Mouse (Mus musculus) midbrain, embryonic 15.5 days (tissue): Measurements from ENCODE around the gene Tcea3. TPM values are rescaled to one million over a fixed set of nuclear protein-coding genes. Genes with fewer than 3 reads are reported as not detected.
A peak's percentile ranks its signal among the peaks of the same experiment; 100 is the strongest.

Source experiments
- ATAC-seq: fragments of 200-750 bp; cut with Nextera tagmentation; replicated peaks from 2 replicates; pipeline ENCODE4 v1.8.0; 2017; ENCODE audit warnings: moderate TSS enrichment
- H3K27ac ChIP-seq: fragments of 300-500 bp; sonication (generic); 2 replicates; pipeline ENCODE4 v1.5.1; 2015; ENCODE audit warnings: mild to moderate bottlenecking, inconsistent platforms
- H3K27me3 ChIP-seq: fragments of 300-500 bp; sonication (generic); replicated peaks from 2 replicates; pipeline ENCODE4 v1.6.1; 2015; ENCODE audit warnings: inconsistent platforms
- H3K36me3 ChIP-seq: fragments of 300-500 bp; sonication (generic); replicated peaks from 2 replicates; pipeline ENCODE4 v1.6.1; 2015; ENCODE audit warnings: inconsistent platforms
- H3K4me1 ChIP-seq: fragments of 300-500 bp; sonication (generic); 2 replicates; pipeline ENCODE4 v1.6.1; 2015; ENCODE audit warnings: inconsistent platforms
- H3K4me2 ChIP-seq: fragments of 300-500 bp; sonication (generic); 2 replicates; pipeline ENCODE4 v1.6.1; 2015; ENCODE audit warnings: inconsistent platforms, mild to moderate bottlenecking, moderate library complexity
- H3K4me3 ChIP-seq: fragments of 300-500 bp; sonication (generic); 2 replicates; pipeline ENCODE4 v1.5.1; 2015; ENCODE audit warnings: mild to moderate bottlenecking, inconsistent platforms
- H3K9ac ChIP-seq: fragments of 300-500 bp; sonication (generic); 2 replicates; pipeline ENCODE4 v1.6.1; 2015; ENCODE audit warnings: mild to moderate bottlenecking, inconsistent platforms
- H3K9me3 ChIP-seq: fragments of 300-500 bp; sonication (generic); 2 replicates; pipeline ENCODE4 v1.6.1; 2016; ENCODE audit warnings: inconsistent platforms
- WGBS: fragments of 180-500 bp; shearing (Covaris S2); methylation state at CpG from one replicate; pipeline ENCODE4 v1.1.7; 2015; ENCODE audit warnings: mixed read lengths; 5-methylcytosine and 5-hydroxymethylcytosine counted together
- polyA plus RNA-seq: library from polyadenylated mRNA; unstranded; fragments of >200 nt; fragmentation: Nextera tagmentation; extraction: Ambion mirVana; gene quantifications from 2 replicates; pipeline ENCODE4 v1.2.1, GENCODE M21; 2015

Tcea3 gene
- polyA plus RNA-seq, 1 experiment from 2014 or later: 1.8 TPM

DNA sequence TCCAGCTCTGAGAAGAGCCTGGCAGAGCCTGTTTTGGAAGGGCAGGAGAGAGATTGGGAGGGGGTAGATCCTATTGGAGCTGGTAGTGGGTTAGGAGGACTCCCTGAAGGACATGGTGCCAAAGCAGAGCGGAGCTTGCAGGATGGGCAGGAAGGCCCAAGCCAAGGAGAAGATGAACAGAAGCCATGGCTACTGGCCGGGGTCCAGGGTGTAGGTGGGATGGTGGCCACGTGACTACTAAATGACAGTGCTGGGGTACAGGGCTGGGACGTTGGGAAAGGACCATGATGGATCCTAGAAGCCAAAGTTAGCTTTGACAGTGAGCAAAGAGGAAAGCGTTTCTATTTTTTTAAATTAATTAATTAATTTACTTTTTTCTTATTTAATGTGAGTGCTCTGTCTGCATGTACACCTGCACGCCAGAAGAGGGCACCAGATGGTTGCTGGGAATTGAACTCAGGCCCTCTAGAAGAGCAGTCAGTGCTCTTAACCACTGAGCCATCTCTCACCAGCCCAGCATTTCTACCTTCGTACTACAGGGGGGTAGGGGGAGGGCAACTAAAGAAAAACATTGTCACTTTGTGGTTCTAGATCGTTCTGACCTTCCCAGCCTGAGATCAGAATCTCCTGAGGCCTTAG is 5.3 kb upstream of the Tcea3 start:
- H3K4me3 ChIP-seq: no peak overlapping the region
- H3K4me2 ChIP-seq: no peak overlapping the region
- no peaks in the 10 kb centered on the region for H3K9me3 ChIP-seq
- peaks cover 10% of the 10 kb centered on the region; the same call in 1 of the 2 replicates for H3K4me1 ChIP-seq
- no peak overlapping the region for H3K27ac ChIP-seq
- no peak overlapping the region for H3K9ac ChIP-seq
- no peaks in the 10 kb centered on the region for H3K36me3 ChIP-seq
- peaks cover 37% of the 10 kb centered on the region for H3K27me3 ChIP-seq
- WGBS: 47% methylated on average over 8 of the region's 8 CpGs
- no peak for ATAC-seq

DNA sequence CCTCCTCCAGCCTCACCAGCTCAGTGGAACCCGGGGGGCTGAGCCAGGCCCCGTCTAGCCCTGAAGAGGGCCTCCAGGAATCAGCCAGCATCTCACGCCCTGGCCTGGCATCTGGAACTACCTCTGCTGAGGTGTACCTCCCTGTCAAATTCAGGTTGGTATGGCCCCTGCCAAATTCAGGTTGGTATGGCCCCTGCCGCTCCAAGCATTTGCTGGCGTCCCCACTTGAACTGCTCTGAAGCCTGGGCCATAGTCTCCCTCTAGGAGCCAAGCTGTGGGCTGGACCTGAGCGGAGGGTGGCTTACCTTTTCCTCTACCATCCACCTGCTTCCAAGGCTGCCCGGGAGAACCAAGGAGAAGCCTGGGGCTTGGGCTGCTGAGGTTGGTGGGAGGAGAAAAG is 4.8 kb upstream of the Tcea3 start:
- H3K27me3 ChIP-seq: peaks cover 40% of the 10 kb centered on the region

GRCm38 (mm10) chr4:136244208-136244607 is 3.3 kb upstream of the Tcea3 start:
- H3K36me3 ChIP-seq: no peaks in the 10 kb centered on the region
- no peak overlapping the region for H3K9ac ChIP-seq
- H3K4me3 ChIP-seq: no peak overlapping the region
- H3K4me2 ChIP-seq: no peak overlapping the region
- peaks cover 40% of the 10 kb centered on the region for H3K27me3 ChIP-seq
- 75% methylated on average over 7 of the region's 7 CpGs for WGBS
- peaks cover 30% of the 10 kb centered on the region for H3K4me1 ChIP-seq
- no peak for ATAC-seq
- H3K27ac ChIP-seq: no peak overlapping the region
- no peaks in the 10 kb centered on the region for H3K9me3 ChIP-seq

More for the DNA sequence above, 4.8 kb upstream of the Tcea3 start:
- WGBS: 79% methylated on average over 7 of the region's 7 CpGs
- Histone ChIP-seq H3K4me3 (no peak overlapping the region), H3K4me2 (no peak overlapping the region), H3K27ac (no peak overlapping the region), H3K4me1 (peaks cover 15% of the 10 kb centered on the region), H3K36me3 (no peaks in the 10 kb centered on the region), H3K9ac (no peak overlapping the region), H3K9me3 (no peaks in the 10 kb centered on the region)
- no peak for ATAC-seq

DNA sequence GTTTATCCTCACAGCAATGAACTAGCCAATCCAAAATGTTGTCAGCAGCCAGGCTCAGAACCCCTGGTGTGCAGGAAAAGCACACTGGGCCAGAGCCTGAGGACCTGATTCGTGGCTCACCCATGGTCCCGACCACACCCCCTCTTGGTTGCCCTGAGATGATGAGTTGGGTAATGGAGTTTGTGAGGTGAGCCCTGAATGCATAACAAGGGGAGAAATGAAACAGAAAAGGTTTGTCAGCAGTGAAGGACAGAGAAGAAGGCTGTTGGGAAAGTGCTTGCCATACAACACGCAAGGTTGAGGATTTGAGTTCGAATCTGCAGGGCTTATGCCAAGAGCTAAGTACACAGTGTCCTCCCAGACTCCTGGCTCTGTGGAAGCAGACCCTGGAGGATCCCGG is 1.8 kb upstream of the Tcea3 start:
- ATAC-seq: no peak

GRCm38 (mm10) chr4:136246568-136246969 is 960 bp upstream of the Tcea3 start:
- Histone ChIP-seq H3K9me3 (no peaks in the 10 kb centered on the region), H3K4me1 (peaks cover 32% of the 10 kb centered on the region), H3K36me3 (no peaks in the 10 kb centered on the region), H3K27ac (no peak overlapping the region), H3K4me2 (no peak overlapping the region), H3K9ac (no peak overlapping the region), H3K4me3 (no peak overlapping the region), H3K27me3 (peaks cover 54% of the 10 kb centered on the region)
- no peak for ATAC-seq
- WGBS: 7% methylated on average over 12 of the region's 12 CpGs

More for the DNA sequence above, 1.8 kb upstream of the Tcea3 start:
- no peaks in the 10 kb centered on the region for H3K9me3 ChIP-seq
- H3K4me1 ChIP-seq: peaks cover 32% of the 10 kb centered on the region
- 33% methylated on average over 5 of the region's 5 CpGs for WGBS
- no peak overlapping the region for H3K27ac ChIP-seq
- no peak overlapping the region for H3K4me3 ChIP-seq
- H3K27me3 ChIP-seq: peaks cover 54% of the 10 kb centered on the region
- H3K4me2 ChIP-seq: no peak overlapping the region
- H3K9ac ChIP-seq: no peak overlapping the region
- H3K36me3 ChIP-seq: no peaks in the 10 kb centered on the region

DNA sequence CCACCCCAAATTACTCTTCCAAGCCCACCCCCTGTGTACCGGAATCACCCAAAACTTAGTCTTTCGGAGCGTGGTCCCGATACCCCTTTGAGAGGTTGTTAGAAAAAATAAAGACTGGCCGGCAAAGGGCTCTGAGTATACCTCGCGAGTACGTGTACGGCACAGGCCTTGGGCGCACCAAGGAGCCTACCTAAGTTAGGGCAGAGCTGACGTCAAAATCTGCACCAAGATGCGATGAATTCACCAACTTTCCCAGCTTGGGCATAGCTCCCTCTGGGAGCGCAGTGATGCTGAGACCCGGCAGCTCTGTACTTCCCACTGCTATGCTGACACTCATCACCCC is 172 bp upstream of the Tcea3 start:
- H3K27me3 ChIP-seq: peaks cover 54% of the 10 kb centered on the region
- H3K4me3 ChIP-seq: peak overlapping the region; percentile 30
- no peak overlapping the region for H3K27ac ChIP-seq
- H3K4me1 ChIP-seq: peaks cover 32% of the 10 kb centered on the region
- no peaks in the 10 kb centered on the region for H3K9me3 ChIP-seq
- ATAC-seq: no peak
- H3K9ac ChIP-seq: no peak overlapping the region
- WGBS: 1% methylated on average over 14 of the region's 14 CpGs
- H3K4me2 ChIP-seq: peak overlapping the region; percentile 53
- no peaks in the 10 kb centered on the region for H3K36me3 ChIP-seq

DNA sequence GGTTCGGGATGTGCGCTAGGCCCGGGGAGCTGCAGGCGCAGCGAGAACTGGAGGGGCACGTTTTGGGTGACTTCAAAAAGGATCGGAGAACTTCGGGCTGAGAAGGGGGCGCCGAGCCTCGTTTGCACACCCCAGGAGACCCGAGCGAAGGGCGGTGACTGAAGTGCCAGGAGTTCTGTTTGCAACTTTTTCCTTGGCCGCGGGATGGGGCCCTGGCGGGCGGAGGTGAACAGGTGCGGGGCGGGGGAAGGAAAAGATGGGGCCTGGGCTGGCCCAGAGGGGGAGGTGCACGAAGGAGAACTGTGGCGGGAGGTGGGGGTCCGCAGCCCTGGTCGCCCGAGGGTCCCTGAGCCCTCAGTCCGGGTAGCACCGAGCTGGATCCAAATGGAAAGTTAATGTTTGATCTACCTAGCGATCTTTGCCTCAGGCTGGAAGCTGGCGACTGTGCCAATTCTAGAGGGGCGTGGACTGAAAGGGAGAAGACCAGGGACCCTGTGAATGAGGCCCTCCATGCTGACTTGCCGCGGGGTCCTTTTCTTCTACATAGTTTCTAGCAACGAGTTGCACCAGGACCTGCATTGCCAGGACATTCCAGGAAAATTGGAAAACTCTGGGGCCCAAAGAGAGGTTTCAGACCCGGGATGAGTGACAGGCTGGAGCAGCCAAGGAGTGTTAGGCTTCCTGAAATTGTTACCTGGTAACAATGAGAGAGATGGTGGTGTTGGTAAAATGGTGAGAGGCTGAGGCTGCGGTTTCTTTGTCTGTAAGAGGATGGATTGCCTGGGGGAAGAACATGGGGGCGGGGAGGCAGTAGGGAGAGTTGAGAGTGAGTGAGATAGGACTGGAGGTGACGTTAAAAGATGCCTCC is 1.2 kb downstream of the Tcea3 start:
- ATAC-seq: no peak
- H3K4me3 ChIP-seq: peak overlapping the region; percentile 30
- H3K36me3 ChIP-seq: no peaks in the 10 kb centered on the region
- peaks cover 32% of the 10 kb centered on the region for H3K4me1 ChIP-seq
- peak overlapping the region; percentile 53 for H3K4me2 ChIP-seq
- peaks cover 54% of the 10 kb centered on the region for H3K27me3 ChIP-seq
- WGBS: 2% methylated on average over 36 of the region's 37 CpGs
- H3K9me3 ChIP-seq: no peaks in the 10 kb centered on the region
- no peak overlapping the region for H3K9ac ChIP-seq
- no peak overlapping the region for H3K27ac ChIP-seq

- no peak overlapping the region for H3K27ac ChIP-seq
- 5% methylated on average over 11 of the region's 11 CpGs for WGBS
- H3K4me1 ChIP-seq: peaks cover 32% of the 10 kb centered on the region
- H3K9ac ChIP-seq: no peak overlapping the region
- H3K9me3 ChIP-seq: no peaks in the 10 kb centered on the region
- peak overlapping the region; percentile 30; the same call in 1 of the 2 replicates for H3K4me3 ChIP-seq
- no peak for ATAC-seq
- peaks cover 54% of the 10 kb centered on the region for H3K27me3 ChIP-seq
- no peaks in the 10 kb centered on the region for H3K36me3 ChIP-seq
- peak overlapping the region; percentile 53; the same call in 1 of the 2 replicates for H3K4me2 ChIP-seq
Observed at GRCm38 (mm10) chr4:136249332-136249647, 1.8 kb downstream of the Tcea3 start.

DNA sequence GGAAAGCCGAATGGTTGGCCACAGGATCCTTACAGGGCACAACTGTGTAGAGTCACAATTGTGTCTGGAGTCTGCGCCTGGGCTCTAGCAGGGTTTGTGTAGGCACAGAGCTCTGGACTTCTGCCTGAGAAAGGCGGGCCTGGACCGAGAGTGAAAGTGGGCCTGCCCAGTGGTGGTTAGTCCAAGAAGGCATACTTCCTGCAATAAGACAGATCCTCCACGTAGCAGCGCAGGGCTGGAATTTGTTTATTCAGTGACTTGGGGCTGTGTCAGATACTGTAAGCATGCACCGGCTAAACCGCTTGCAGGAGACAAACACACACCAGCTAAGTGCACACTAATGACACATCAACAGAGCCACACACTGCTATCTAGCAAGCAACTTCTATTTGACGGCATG is 2.3 kb downstream of the Tcea3 start:
- H3K9me3 ChIP-seq: no peaks in the 10 kb centered on the region
- H3K27ac ChIP-seq: no peak overlapping the region
- ATAC-seq: no peak
- WGBS: 52% methylated on average over 9 of the region's 9 CpGs
- H3K27me3 ChIP-seq: peaks cover 54% of the 10 kb centered on the region
- no peak overlapping the region for H3K4me3 ChIP-seq
- no peaks in the 10 kb centered on the region for H3K36me3 ChIP-seq
- H3K4me2 ChIP-seq: no peak overlapping the region
- H3K4me1 ChIP-seq: peaks cover 32% of the 10 kb centered on the region
- H3K9ac ChIP-seq: no peak overlapping the region

DNA sequence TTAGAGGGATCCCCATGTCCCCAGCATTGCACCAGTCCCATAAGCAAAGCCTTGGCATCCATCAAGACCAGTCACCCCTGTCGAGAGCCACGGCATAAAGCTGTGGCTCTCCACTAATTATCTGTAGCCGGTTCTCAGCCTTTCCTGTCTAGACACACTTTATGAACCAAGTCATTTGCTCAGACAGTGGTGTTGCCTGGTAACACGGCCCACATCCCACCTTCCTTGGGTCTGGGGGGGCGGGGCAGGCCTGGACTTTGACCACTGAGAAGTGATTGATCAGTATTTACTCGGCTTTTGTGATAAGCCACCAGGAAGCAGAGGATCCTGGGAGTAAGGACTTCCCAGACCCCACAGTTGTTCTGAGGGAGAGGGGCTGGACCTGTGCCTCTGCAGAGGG is 8.4 kb downstream of the Tcea3 start:
- WGBS: 67% methylated on average over 6 of the region's 6 CpGs
- Histone ChIP-seq H3K4me1 (peaks cover 4% of the 10 kb centered on the region; the same call in 1 of the 2 replicates), H3K4me2 (no peak overlapping the region), H3K27me3 (no peaks in the 10 kb centered on the region), H3K4me3 (no peak overlapping the region), H3K9ac (no peak overlapping the region), H3K36me3 (no peaks in the 10 kb centered on the region), H3K9me3 (no peaks in the 10 kb centered on the region), H3K27ac (no peak overlapping the region)
- ATAC-seq: no peak

GRCm38 (mm10) chr4:136256696-136257095 is 9.2 kb downstream of the Tcea3 start:
- Histone ChIP-seq H3K9ac (no peak overlapping the region), H3K27ac (no peak overlapping the region), H3K4me1 (peaks cover 4% of the 10 kb centered on the region; the same call in 1 of the 2 replicates), H3K9me3 (no peaks in the 10 kb centered on the region), H3K4me3 (no peak overlapping the region), H3K36me3 (no peaks in the 10 kb centered on the region), H3K4me2 (no peak overlapping the region), H3K27me3 (no peaks in the 10 kb centered on the region)
- WGBS: 88% methylated on average over 10 of the region's 10 CpGs
- ATAC-seq: no peak

- WGBS: 56% methylated on average over 3 of the region's 3 CpGs
- no peak overlapping the region for H3K27ac ChIP-seq
- H3K36me3 ChIP-seq: no peaks in the 10 kb centered on the region
- H3K4me1 ChIP-seq: peaks cover 4% of the 10 kb centered on the region; the same call in 1 of the 2 replicates
- no peak overlapping the region for H3K9ac ChIP-seq
- no peaks in the 10 kb centered on the region for H3K9me3 ChIP-seq
- ATAC-seq: no peak
- H3K4me3 ChIP-seq: no peak overlapping the region
- no peaks in the 10 kb centered on the region for H3K27me3 ChIP-seq
- no peak overlapping the region for H3K4me2 ChIP-seq
Observed at GRCm38 (mm10) chr4:136259916-136260315, 12.4 kb downstream of the Tcea3 start.
